Mouse (Mus musculus) small intestine, adult 2 months (tissue): ENCODE data around the gene Cggbp1.

ENCODE experiments used
- CTCF ChIP-seq: fragments of 200-500 bp; IDR thresholded peaks from 2 replicates; pipeline ENCODE4 v1.5.1; 2012; ENCODE audit warnings: low read depth, mild to moderate bottlenecking, control low read depth, inconsistent platforms, low read length, moderate library complexity, mixed read lengths; ENCODE audit not compliant: insufficient replicate concordance, insufficient read length; ENCODE audit errors: extremely low read depth
- POLR2A ChIP-seq: fragments of 200-500 bp; IDR thresholded peaks from 2 replicates; pipeline ENCODE4 v1.6.1; 2012; ENCODE audit warnings: low read depth, mild to moderate bottlenecking, control low read depth, inconsistent platforms, low read length, moderate library complexity

DNA sequence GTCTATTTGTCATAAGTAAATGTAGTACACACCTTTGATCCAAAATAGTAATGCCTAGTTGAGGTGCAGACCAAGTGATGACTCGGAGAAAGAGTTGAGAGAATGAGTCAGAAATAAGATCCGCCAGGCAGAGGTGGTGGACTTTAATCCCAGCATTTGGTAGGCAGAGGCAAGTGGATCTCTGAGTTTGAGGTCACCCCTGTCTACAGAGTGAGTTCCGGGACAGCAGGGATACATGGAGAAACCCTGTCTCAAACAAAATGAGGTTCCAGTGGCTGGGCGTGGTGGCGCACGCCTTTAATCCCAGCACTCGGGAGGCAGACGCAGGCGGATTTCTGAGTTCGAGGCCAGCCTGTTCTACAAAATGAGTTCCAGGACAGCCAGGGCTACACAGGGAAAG is 23.6 kb downstream of the Cggbp1 start:
- TF ChIP-seq POLR2A (no peak), CTCF (no peak)
